Mouse (Mus musculus) heart, embryonic 11.5 days (tissue): Measurements from ENCODE around the gene Lysmd1. TPM values are rescaled to one million over a fixed set of nuclear protein-coding genes. Genes with fewer than 3 reads are reported as not detected.
"Not testable (repeated sequence)": the region's sequence is repeated elsewhere in the genome, so short reads cannot be mapped to it uniquely, and the experiment has no call there.

ENCODE experiments used
- ATAC-seq: fragments of 200-750 bp; cut with Nextera tagmentation; replicated peaks from 2 replicates; pipeline ENCODE4 v1.8.0; 2017; ENCODE audit warnings: moderate library complexity; ENCODE audit not compliant: insufficient number of reproducible peaks, low FRiP score, low TSS enrichment
- H3K27ac ChIP-seq: fragments of 300-500 bp; sonication (generic); 2 replicates; pipeline ENCODE4 v1.5.1; 2014; ENCODE audit warnings: mild to moderate bottlenecking, low read depth, low read length
- H3K27me3 ChIP-seq: fragments of 300-500 bp; sonication (generic); 2 replicates; pipeline ENCODE4 v1.6.1; 2014; ENCODE audit warnings: mild to moderate bottlenecking, low read length, mixed read lengths; ENCODE audit not compliant: control insufficient read depth, insufficient read depth
- H3K36me3 ChIP-seq: fragments of 300-500 bp; sonication (generic); 2 replicates; pipeline ENCODE4 v1.6.1; 2014; ENCODE audit warnings: mild to moderate bottlenecking, low read length, moderate library complexity, mixed read lengths; ENCODE audit not compliant: control insufficient read depth, insufficient read depth
- H3K4me1 ChIP-seq: fragments of 300-500 bp; sonication (generic); 2 replicates; pipeline ENCODE4 v1.6.1; 2014; ENCODE audit warnings: low read length; ENCODE audit not compliant: control insufficient read depth, insufficient read depth
- H3K4me2 ChIP-seq: fragments of 300-500 bp; sonication (generic); 2 replicates; pipeline ENCODE4 v1.6.1; 2014; ENCODE audit warnings: mild to moderate bottlenecking, moderate library complexity
- H3K4me3 ChIP-seq: fragments of 300-500 bp; sonication (generic); 2 replicates; pipeline ENCODE4 v1.5.1; 2014; ENCODE audit warnings: low read depth, low read length
- H3K9ac ChIP-seq: fragments of 300-500 bp; sonication (generic); 2 replicates; pipeline ENCODE4 v1.6.1; 2014; ENCODE audit warnings: mild to moderate bottlenecking, low read depth, low read length, moderate library complexity
- H3K9me3 ChIP-seq: fragments of 300-500 bp; sonication (generic); replicated peaks from 2 replicates; pipeline ENCODE4 v1.6.1; 2016; ENCODE audit warnings: low read length; ENCODE audit not compliant: control insufficient read depth
- WGBS: fragments of 180-500 bp; shearing (Covaris S2); extraction: QIAGEN DNeasy Blood & Tissue Kit; methylation state at CpG from one replicate; pipeline ENCODE4 v1.1.7; 2014; ENCODE audit not compliant: insufficient replicate concordance; 5-methylcytosine and 5-hydroxymethylcytosine counted together
- polyA plus RNA-seq: library from polyadenylated mRNA; unstranded; fragments of >200 nt; fragmentation: Nextera tagmentation; extraction: Ambion mirVana; gene quantifications from 2 replicates; pipeline ENCODE4 v1.2.1, GENCODE M21; 2014

Gene Lysmd1
- polyA plus RNA-seq, 1 experiment from 2014 or later: 6.5 TPM

DNA sequence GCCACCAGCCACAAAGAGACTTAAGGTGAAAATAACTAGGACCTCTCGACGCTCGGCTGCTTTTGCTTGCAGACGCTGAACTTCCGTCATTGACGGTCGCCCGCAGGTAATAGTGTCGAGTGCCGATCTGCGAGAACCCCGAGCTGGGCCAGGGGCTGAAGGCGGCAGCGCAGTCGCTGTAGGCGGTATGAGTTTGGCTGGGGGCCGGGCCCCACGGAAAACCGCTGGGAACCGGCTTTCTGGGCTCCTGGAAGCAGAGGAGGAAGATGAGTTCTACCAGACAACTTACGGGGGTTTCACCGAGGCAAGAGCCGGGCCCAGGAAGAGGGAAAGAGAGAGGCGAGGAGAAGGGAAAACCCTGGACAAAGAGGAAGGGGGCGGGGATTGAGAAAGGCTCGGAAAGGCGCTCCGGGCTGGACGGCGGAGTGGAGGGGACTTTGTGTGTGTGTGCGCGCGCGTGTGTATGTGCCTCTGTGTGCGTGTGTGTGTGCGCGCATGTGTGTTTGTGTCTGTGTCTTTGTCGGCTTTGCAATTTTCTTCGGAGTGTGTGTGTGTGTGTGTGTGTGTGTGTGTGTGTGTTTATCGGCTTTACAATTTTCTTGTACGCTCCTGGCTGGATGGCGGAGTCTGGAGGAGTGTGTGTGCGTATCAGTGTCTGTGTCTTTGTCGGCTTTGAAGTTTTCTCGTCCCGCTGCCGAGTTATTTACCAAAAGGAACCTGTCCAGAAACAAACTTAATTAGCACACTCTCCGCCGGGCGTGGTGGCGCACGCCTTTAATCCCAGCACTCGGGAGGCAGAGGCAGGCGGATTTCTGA is 22.8 kb upstream of the Lysmd1 start, which contains the start of gene Vps72:
Gene Vps72, plus strand, starts transcription at position 112 of the 816 bp plus-strand sequence.
- Histone ChIP-seq H3K36me3 (peaks cover 12% of the 10 kb centered on the region), H3K4me3 (peak within 1 kb of the TSS; percentile 70), H3K4me2 (peak within 1 kb of the TSS; percentile 62), H3K27me3 (no peaks in the 10 kb centered on the region), H3K9ac (peak within 1 kb of the TSS; percentile 85), H3K4me1 (peaks cover 8% of the 10 kb centered on the region), H3K27ac (peak within 1 kb of the TSS; percentile 97), H3K9me3 (no peaks in the 10 kb centered on the region)
- under 1% methylated on average over 54 of the region's 54 CpGs for whole genome bisulfite sequencing
- ATAC-seq: peak; percentile 46

DNA sequence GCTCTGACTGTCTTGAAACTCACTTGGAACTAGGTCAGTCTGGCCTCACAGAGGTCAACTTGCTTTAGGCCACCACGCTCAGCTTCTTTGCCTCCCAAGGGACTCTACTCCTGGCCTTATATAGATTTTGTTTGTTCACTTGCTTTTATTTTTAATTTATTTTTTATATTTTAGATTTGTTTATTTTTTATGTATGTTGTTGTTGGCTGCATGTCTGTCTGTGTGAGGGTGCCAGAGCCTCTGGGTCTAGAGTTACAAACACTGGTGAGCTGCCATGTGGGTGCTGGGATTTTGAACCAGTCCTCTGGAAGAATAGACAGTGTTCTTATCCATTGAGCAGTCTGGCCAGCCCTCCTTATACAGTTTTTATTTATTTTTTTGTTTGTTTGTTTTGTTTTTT is 21.1 kb upstream of the Lysmd1 start:
- Histone ChIP-seq H3K4me3 (no peak overlapping the region), H3K9ac (no peak overlapping the region), H3K27me3 (no peaks in the 10 kb centered on the region), H3K4me2 (peak overlapping the region; percentile 62; the same call in 1 of the 2 replicates), H3K36me3 (peaks cover 13% of the 10 kb centered on the region), H3K9me3 (no peaks in the 10 kb centered on the region), H3K4me1 (peaks cover 8% of the 10 kb centered on the region), H3K27ac (no peak overlapping the region)
- WGBS: 87% methylated on average over 1 of the region's 1 CpGs
- ATAC-seq: no peak

DNA sequence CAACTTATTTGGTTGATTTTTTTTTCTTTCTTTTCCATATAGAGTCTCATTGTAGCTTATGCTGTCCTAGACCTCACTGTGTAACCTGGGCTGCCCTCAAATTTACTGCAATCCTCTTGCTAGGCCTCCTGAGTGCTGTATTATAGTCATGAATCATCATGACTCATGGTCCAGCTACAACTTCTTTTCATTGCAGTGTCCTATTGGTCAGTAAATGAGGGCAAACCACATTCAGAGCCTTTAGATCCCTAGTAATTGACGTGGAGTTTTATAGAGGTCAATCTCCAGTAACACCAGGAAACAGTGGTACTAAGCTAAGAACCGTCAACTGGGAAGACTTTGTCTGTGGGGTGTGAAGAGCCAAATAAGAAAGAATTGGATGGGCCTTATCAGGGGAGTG is 16.1 kb upstream of the Lysmd1 start:
- 94% methylated on average over 2 of the region's 2 CpGs for WGBS
- Histone ChIP-seq H3K27me3 (no peaks in the 10 kb centered on the region), H3K4me3 (no peak overlapping the region), H3K4me2 (no peak overlapping the region), H3K9me3 (no peaks in the 10 kb centered on the region), H3K9ac (no peak overlapping the region), H3K27ac (no peak overlapping the region), H3K36me3 (peaks cover 41% of the 10 kb centered on the region), H3K4me1 (no peaks in the 10 kb centered on the region)
- no peak for ATAC-seq

DNA sequence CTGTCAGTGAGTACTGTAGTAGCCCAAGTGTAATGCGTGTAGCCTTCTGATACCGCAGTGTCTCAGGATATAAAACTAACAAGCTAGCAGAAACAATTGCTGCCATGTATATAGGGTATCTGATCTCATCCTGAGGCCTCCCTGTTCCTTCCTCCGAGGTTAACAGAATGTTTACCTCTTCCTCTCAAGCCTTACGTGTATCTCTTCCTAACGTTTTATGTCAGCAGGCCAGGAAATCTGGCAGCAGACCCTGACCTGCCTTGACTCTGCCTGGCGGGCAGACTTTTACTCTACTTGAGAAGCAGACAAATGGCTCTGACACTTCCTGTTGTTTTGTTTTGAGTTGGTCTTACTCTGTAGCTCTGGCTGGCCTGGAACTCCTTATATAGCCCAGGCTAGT is 12.3 kb upstream of the Lysmd1 start:
- H3K9me3 ChIP-seq: no peaks in the 10 kb centered on the region
- WGBS: 67% methylated on average over 6 of the region's 6 CpGs
- no peak overlapping the region for H3K4me3 ChIP-seq
- no peaks in the 10 kb centered on the region for H3K27me3 ChIP-seq
- ATAC-seq: no peak
- no peak overlapping the region for H3K9ac ChIP-seq
- peaks cover 5% of the 10 kb centered on the region for H3K4me1 ChIP-seq
- no peak overlapping the region for H3K4me2 ChIP-seq
- H3K36me3 ChIP-seq: peaks cover 29% of the 10 kb centered on the region
- H3K27ac ChIP-seq: peak overlapping the region; percentile 72

DNA sequence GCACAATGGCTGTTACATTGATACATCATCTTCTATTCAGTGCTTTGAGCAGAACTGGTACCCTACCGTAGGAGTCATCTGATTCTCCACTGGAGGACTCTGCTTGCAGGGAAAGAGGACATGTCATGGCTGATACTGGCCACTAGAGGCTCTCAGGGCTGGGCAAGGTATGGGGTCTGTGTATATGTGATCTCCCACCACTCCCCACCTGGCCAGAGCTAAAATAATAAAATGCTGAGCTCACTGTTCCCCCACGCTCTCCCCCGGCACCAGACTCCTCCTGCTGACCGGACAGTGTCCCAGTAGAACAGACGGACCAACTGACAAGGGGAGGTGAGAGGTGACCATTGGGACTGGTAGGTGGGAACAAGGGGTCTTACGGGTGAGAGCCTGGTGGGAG is 9.6 kb upstream of the Lysmd1 start, which contains the start of gene Tmod4:
Gene Tmod4, plus strand, starts transcription at position 231 of the 400 bp plus-strand sequence.
- H3K9ac ChIP-seq: no peak within 1 kb of the TSS
- WGBS: 52% methylated on average over 6 of the region's 6 CpGs
- H3K36me3 ChIP-seq: peaks cover 26% of the 10 kb centered on the region

DNA sequence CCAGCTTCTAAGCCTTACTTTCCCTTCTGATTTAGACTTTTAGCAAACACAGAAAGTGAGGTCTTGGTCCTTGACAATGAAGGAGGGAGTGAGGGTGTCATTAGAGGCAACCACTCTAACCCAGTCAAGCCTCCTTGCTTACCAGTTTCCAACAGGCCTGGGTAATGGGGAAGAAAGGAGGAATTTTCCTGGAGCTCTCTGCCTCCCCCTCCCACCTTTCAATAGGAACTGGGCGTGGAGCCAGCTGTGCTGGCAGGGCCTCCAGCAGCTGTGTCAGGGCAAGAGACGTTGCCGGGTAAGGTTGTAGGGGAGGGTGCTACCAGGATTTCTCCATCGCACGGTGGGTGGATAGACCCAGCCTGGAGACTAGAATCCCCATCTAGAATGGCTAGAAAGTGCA is 8.9 kb upstream of the Lysmd1 start:
- no peak overlapping the region; the same call in 1 of the 2 replicates for H3K27ac ChIP-seq
- peaks cover 5% of the 10 kb centered on the region for H3K4me1 ChIP-seq
- peaks cover 19% of the 10 kb centered on the region for H3K36me3 ChIP-seq
- H3K27me3 ChIP-seq: no peaks in the 10 kb centered on the region
- H3K9me3 ChIP-seq: no peaks in the 10 kb centered on the region
- H3K9ac ChIP-seq: no peak overlapping the region
- H3K4me2 ChIP-seq: no peak overlapping the region
- ATAC-seq: no peak
- 30% methylated on average over 5 of the region's 5 CpGs for WGBS
- H3K4me3 ChIP-seq: no peak overlapping the region

More for the DNA sequence above, 9.6 kb upstream of the Lysmd1 start, which contains the start of gene Tmod4:
- Histone ChIP-seq H3K27me3 (no peaks in the 10 kb centered on the region), H3K27ac (no peak within 1 kb of the TSS; the same call in 1 of the 2 replicates), H3K4me1 (peaks cover 5% of the 10 kb centered on the region), H3K4me2 (no peak within 1 kb of the TSS), H3K9me3 (no peaks in the 10 kb centered on the region), H3K4me3 (no peak within 1 kb of the TSS)
- no peak for ATAC-seq

DNA sequence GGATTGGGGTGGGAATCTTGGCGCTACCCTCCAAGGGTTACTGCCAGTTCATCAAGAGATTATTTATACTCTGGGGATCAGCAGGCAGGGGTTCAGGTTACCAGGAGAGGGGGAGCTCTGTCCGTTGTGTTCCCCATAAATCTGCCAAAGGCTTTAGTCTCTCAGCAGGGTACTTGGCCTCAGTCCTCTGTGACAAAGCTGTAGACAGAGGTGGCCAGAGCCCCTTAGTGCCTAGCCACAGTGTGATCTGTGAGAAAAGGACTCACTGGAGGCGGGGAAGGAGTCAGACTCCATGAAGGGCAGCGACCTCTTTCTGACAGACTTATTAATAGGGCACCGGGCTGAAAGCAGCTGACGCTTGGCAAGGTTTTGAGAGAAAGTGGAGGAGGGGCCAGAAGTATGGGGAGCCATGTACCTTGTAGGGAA is 4.6 kb upstream of the Lysmd1 start:
- Histone ChIP-seq H3K27ac (no peak overlapping the region), H3K9ac (no peak overlapping the region), H3K27me3 (no peaks in the 10 kb centered on the region), H3K4me3 (no peak overlapping the region), H3K9me3 (no peaks in the 10 kb centered on the region), H3K4me2 (no peak overlapping the region), H3K36me3 (no peaks in the 10 kb centered on the region), H3K4me1 (peaks cover 8% of the 10 kb centered on the region)
- 68% methylated on average over 6 of the region's 6 CpGs for WGBS
- ATAC-seq: no peak

DNA sequence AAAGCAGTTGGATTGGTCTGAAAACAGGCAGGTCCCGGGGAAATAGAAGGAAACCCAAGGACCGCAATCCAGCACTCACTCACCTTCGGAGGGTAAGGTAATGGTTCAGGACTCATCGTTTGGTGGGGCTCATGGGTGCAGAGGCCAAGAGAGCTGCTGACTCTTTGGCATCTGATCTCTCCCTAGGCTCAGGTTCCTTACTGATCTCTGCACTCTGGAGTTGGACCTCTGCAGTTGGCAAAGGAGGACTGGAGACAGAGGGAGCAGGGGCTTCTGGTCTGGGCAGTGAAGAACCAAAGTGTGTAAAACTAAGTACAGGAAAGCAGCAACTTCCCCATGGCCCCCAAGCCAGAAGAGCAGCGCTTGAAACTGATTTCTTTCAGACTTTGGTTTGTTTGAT is 3.8 kb upstream of the Lysmd1 start:
- Histone ChIP-seq H3K27me3 (no peaks in the 10 kb centered on the region), H3K4me1 (peaks cover 7% of the 10 kb centered on the region), H3K4me3 (no peak overlapping the region), H3K27ac (no peak overlapping the region), H3K4me2 (no peak overlapping the region), H3K9ac (no peak overlapping the region), H3K36me3 (no peaks in the 10 kb centered on the region), H3K9me3 (no peaks in the 10 kb centered on the region)
- no peak for ATAC-seq
- WGBS: 85% methylated on average over 5 of the region's 5 CpGs

DNA sequence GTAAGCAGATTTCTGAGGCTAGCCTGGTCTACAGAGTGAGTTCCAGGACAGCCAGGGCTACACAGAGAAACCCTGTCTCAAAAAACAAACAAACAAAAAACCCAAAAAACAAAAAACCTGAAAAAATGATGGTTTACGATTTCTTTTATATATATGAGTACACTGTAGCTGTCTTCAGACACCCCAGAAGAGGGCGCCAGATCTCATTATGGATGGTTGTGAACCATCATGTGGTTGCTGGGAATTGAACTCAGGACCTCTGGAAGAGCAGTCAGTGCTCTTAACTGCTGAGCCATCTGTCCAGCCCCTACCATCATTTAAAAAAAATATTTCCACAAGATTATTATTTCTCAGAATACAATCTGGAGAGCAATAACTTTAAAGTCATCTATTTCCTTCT is 1.5 kb upstream of the Lysmd1 start:
- H3K36me3 ChIP-seq, H3K27ac ChIP-seq, ATAC-seq, H3K4me3 ChIP-seq, H3K9me3 ChIP-seq, H3K4me2 ChIP-seq, H3K9ac ChIP-seq, H3K27me3 ChIP-seq: not testable (repeated sequence)
- WGBS: 85% methylated on average over 2 of the region's 2 CpGs
- peaks cover 11% of the 10 kb centered on the region for H3K4me1 ChIP-seq
